Mouse (Mus musculus): ENCODE data around the gene Vav1.

Vav1 gene

GRCm38 (mm10) chr17:57339298-57339697 lies 60.4 kb downstream of the Vav1 start:
- no peak for DNase-seq (ENCODE audit: low read depth)

- DNase-seq (ENCODE audit: low read depth), result no peak
Observed at GRCm38 (mm10) chr17:57341568-57341967, 62.7 kb downstream of the Vav1 start.

DNA sequence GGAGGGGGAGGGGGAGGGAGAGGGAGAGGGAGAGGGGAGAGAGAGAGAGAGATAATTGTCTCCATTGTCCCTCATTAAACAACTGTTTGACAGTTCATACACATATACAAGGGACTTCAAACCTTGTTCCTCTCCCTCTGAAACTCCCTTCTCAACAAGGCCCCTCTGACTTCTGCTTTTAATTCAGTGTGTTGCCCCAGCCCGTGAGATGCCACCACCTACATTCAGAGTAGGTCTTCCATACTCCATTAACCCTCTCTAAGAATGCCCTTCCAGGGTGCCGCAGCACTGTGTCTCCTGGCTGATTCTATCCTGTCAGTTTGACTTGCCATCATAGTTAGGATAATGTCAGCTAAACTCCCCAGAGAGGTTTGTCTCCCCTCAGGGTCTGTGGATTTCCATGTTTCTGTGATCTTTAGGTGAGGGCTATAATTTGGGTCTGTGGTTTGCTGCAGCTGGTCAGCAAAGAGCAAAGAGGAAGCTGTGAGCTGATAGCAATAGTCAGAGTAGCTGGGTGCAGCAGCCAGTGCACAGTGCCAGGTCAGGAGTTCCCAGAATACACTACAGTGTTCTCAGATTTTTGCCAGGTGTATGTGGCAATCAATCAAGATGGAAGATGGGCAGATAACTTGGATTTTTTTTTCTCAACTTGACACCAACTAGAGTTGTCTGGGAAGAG lies 65.3 kb downstream of the Vav1 start:
- no peak for DNase-seq (ENCODE audit: low read depth)

GRCm38 (mm10) chr17:57347017-57347416 lies 68.1 kb downstream of the Vav1 start:
- no peak for DNase-seq (ENCODE audit: low read depth)

GRCm38 (mm10) chr17:57347781-57348180 lies 68.9 kb downstream of the Vav1 start:
- no peak for DNase-seq (ENCODE audit: low read depth)

DNA sequence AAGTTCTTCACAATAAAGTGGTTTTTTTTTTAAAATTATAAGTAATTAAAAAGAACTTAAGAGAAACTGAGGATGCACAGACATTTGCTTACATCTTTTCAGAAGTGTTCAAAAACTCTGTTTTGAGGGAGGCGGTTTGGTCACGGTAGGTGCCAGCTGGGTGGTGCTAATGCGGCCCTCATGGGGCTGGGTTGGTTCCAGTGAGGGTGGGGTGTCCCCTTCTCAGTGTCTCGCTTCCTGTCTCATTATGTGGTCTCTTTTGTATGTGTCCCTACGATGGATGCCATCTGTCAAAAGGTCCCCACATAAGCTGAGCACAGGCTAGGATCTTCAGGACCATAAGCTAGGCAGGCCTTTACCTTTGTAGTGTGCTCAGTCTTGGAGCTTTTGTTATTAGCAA lies 70.2 kb downstream of the Vav1 start:
- DNase-seq (ENCODE audit: low read depth), result no peak

DNA sequence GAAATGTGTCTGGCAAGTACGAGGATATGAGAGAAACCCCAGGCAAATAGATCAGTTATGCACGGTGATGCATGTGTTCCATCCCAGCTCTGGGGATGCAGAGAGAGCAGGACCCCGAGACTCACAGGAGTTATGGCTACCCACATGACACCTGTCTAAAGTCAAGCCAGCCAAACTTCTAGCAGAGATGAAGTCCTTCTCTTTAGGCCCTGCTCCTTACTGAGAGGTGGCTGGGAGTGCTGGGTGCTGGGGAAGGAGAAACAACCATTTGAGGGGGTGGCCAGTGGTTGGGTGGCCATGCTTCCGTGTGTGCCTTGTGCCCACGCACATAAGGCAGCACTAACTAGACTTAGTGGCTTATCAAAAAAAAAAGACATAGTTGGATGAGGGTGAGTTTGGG lies 71.3 kb downstream of the Vav1 start:
- no peak for DNase-seq (ENCODE audit: low read depth)

DNA sequence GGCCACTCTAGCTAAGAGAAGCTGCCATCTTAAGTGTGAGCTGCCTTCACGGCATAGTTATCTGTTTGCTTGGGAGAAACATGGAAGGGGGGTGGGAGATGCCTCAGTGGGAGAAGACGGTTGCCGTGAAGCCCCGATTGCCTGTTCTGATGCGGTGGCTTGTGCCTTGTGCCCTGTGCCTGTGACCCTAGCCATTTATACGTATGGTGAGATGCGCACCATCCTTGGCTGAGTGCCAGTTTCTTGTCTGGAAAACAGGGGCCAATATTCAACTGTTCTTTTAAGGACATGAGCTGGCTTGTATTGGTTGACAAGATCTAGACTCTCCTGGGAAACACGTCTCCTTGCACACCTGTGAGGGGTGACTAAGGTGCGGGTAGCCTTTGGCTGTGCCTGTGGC lies 72.2 kb downstream of the Vav1 start:
- DNase-seq (ENCODE audit: low read depth), result no peak

DNA sequence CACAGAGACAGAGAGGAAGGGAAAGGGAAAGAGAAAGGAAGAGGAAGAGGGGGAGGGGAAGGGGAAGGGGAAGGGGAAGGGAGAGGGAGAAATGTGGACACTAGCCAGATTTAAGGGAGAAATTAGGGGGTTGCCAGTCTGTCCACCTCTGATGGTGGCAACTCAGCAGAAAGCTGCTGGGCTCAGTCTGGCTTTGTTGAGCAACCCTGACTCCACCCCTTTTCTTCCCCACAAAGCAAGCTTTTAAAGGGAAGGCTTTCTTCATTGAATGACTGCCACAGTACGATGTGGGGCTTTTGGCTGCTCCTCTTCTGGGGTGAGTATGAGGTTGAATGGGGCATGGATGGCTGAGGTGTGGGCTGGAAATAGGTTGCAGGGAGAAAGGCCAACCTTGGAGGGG lies 79.5 kb downstream of the Vav1 start, which contains the start of gene Adgre1:
TSS of gene Adgre1 (plus strand) at position 251 of the 400 bp plus-strand sequence.
- DNase-seq (ENCODE audit: low read depth), result no peak

GRCm38 (mm10) chr17:57359485-57360241 lies 80.8 kb downstream of the Vav1 start:
- no peak for DNase-seq (ENCODE audit: low read depth)

All from naive thymus-derived CD4-positive, alpha-beta T cell, adult 2 months (primary cell).